10 mouse cellular contexts compared by ENCODE assay signal in the genomic region with DNA sequence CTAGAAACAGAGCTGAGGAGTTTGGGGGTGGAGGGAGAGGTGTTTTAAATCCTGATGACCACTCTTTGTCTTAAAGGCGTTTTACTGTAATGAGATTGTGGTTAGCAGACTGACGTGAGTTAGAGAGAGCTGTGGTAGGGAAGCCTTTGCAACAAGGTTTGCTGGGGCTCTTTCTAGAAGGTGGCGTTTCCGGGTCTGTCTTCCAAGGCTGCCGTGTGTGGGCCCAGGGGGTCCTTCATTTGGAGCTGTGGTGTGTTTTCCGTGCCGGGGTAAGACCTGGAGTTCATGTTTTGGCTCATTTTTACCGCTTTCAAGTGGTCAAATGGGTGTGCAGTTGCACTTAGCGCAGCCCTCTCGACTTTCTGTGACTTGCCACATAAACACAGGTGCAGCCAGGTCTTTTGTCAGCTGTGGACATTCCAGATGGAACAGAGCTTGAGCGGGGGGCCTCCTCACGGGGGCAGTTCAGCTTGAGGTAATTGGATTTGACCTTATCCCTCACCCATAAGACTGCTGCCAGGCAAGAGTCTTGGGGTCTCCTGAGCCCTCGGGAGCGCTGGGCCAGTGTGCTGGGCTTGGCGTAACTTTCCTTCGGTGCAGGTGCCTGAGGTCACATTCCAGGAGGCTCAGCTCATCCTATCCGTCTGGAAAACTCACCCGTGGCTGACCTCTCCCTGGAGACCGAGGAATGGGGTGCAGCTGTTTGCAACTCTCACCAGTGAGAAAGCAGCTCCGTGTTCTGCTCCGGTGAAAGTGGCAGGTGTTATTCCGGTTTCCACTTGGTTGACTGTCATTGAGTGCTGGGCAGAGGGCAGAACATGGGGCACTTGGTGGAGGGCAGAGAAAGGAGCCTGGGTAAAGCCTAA.
DNase-seq lines count a peak whose midpoint lies in the region; ATAC-seq and TF ChIP-seq lines count a peak whose summit lies in the region.
"Had no signal": no experiment of that assay in that cellular context is flagged by ENCODE, and none has a peak within 500 bp of the region (broad histone marks: within the 10 kb centered on the region; RNA-seq: fewer than 3 reads in every experiment).

No protein-coding gene starts in this region.

- no peak overlapping the region for H3K27ac ChIP-seq in heart, embryonic 13.5 days (replicated peaks)
- no peak overlapping the region for H3K27ac ChIP-seq in heart, embryonic 11.5 days (ENCODE audit: low read depth, low read length)
- H3K27ac ChIP-seq in kidney, embryonic 14.5 days (ENCODE audit: low read depth, low read length), result peak overlapping the region; percentile 63; the same call in 1 of the 2 replicates
- H3K27ac ChIP-seq in stomach, embryonic 16.5 days (ENCODE audit: low read length), result no peak overlapping the region
- no peak overlapping the region for H3K27ac ChIP-seq in midbrain, embryonic 14.5 days (replicated peaks; ENCODE audit: low read depth, low read length)

- TF ChIP-seq CTCF in Patski (IDR thresholded peaks at IDR 0.05), result no peak

- 47% methylated on average over 22 of the region's 22 CpGs for WGBS in heart, embryonic 13.5 days
- WGBS in heart, embryonic 11.5 days (ENCODE audit: insufficient replicate concordance), result 52% methylated on average over 22 of the region's 22 CpGs
- WGBS in kidney, embryonic 14.5 days, result 26% methylated on average over 22 of the region's 22 CpGs
- WGBS in stomach, embryonic 16.5 days, result 24% methylated on average over 22 of the region's 22 CpGs
- WGBS in midbrain, embryonic 14.5 days, result 67% methylated on average over 22 of the region's 22 CpGs

- no peaks in the 10 kb centered on the region for H3K36me3 ChIP-seq in heart, embryonic 13.5 days
- no peaks in the 10 kb centered on the region for H3K36me3 ChIP-seq in heart, embryonic 11.5 days (ENCODE audit: control insufficient read depth, insufficient read depth, low read length)
- no peaks in the 10 kb centered on the region for H3K36me3 ChIP-seq in kidney, embryonic 14.5 days (ENCODE audit: control insufficient read depth, insufficient read depth, low read length)
- H3K36me3 ChIP-seq in stomach, embryonic 16.5 days (ENCODE audit: control insufficient read depth, insufficient read depth, low read length), result no peaks in the 10 kb centered on the region
- no peaks in the 10 kb centered on the region for H3K36me3 ChIP-seq in midbrain, embryonic 14.5 days (ENCODE audit: control insufficient read depth, insufficient read depth, low read length)

- peaks cover 16% of the 10 kb centered on the region for H3K4me1 ChIP-seq in heart, embryonic 13.5 days
- H3K4me1 ChIP-seq in heart, embryonic 11.5 days (ENCODE audit: control insufficient read depth, insufficient read depth, low read length), result peaks cover 7% of the 10 kb centered on the region
- peaks cover 14% of the 10 kb centered on the region for H3K4me1 ChIP-seq in kidney, embryonic 14.5 days (ENCODE audit: control insufficient read depth, insufficient read depth, low read length)
- H3K4me1 ChIP-seq in stomach, embryonic 16.5 days (ENCODE audit: control insufficient read depth, insufficient read depth, low read length), result peaks cover 13% of the 10 kb centered on the region
- 0 out of 2 replicates have a peak, but pooled peaks cover 5% of the 10 kb centered on the region for H3K4me1 ChIP-seq in midbrain, embryonic 14.5 days (ENCODE audit: control insufficient read depth, insufficient read depth, low read length)

- in situ Hi-C loops in Patski (cut with MboI; ENCODE audit: low pct_unique_long_range_greater_than_20kb), result no loop called here

- CTCF ChIA-PET in Patski (lab: Charles Lee), result no interaction called here

- H3K4me3 ChIP-seq in heart, embryonic 13.5 days, result no peak overlapping the region
- H3K4me3 ChIP-seq in heart, embryonic 11.5 days (ENCODE audit: low read depth, low read length), result no peak overlapping the region
- H3K4me3 ChIP-seq in kidney, embryonic 14.5 days (ENCODE audit: low read length), result no peak overlapping the region
- H3K4me3 ChIP-seq in stomach, embryonic 16.5 days (replicated peaks; ENCODE audit: low read length), result no peak overlapping the region
- H3K4me3 ChIP-seq in midbrain, embryonic 14.5 days (replicated peaks; ENCODE audit: low read depth, low read length), result no peak overlapping the region

- no peak for DNase-seq in Patski (ENCODE audit: low read depth, low spot score)
- no peak for DNase-seq in MN1 (ENCODE audit: low spot score)
- DNase-seq in midbrain, embryonic 14.5 days, result no peak
- no peak for DNase-seq in gastrocnemius, adult 8-10 months (ENCODE audit: low spot score in 2 of 2)
- DNase-seq: layer of hippocampus, postnatal 36 days; right cerebral cortex, adult 18-20 months had no signal

- no peak overlapping the region for H3K9ac ChIP-seq in heart, embryonic 13.5 days
- H3K9ac ChIP-seq in heart, embryonic 11.5 days (ENCODE audit: low read depth, low read length), result no peak overlapping the region
- no peak overlapping the region for H3K9ac ChIP-seq in kidney, embryonic 14.5 days (ENCODE audit: low read depth, low read length)
- no peak overlapping the region for H3K9ac ChIP-seq in stomach, embryonic 16.5 days (ENCODE audit: low read length)
- H3K9ac ChIP-seq in midbrain, embryonic 14.5 days (replicated peaks; ENCODE audit: low read length), result no peak overlapping the region

- no peaks in the 10 kb centered on the region for H3K9me3 ChIP-seq in heart, embryonic 13.5 days
- no peaks in the 10 kb centered on the region for H3K9me3 ChIP-seq in heart, embryonic 11.5 days (replicated peaks; ENCODE audit: control insufficient read depth, low read length)
- no peaks in the 10 kb centered on the region for H3K9me3 ChIP-seq in kidney, embryonic 14.5 days (ENCODE audit: control insufficient read depth, low read length)
- no peaks in the 10 kb centered on the region for H3K9me3 ChIP-seq in stomach, embryonic 16.5 days (replicated peaks; ENCODE audit: control insufficient read depth, low read length)
- no peaks in the 10 kb centered on the region for H3K9me3 ChIP-seq in midbrain, embryonic 14.5 days (ENCODE audit: control insufficient read depth, low read length)

- peak overlapping the region; percentile 43 for H3K4me2 ChIP-seq in heart, embryonic 13.5 days
- no peak overlapping the region for H3K4me2 ChIP-seq in heart, embryonic 11.5 days
- peak overlapping the region; percentile 22; the same call in 1 of the 2 replicates for H3K4me2 ChIP-seq in kidney, embryonic 14.5 days (replicated peaks; ENCODE audit: low read depth, low read length)
- no peak overlapping the region for H3K4me2 ChIP-seq in stomach, embryonic 16.5 days (ENCODE audit: low read depth, low read length)
- no peak overlapping the region for H3K4me2 ChIP-seq in midbrain, embryonic 14.5 days (ENCODE audit: low read length)

- ATAC-seq in heart, embryonic 13.5 days (ENCODE audit: extremely low read depth, insufficient number of reproducible peaks, low FRiP score, low TSS enrichment), result no peak
- ATAC-seq in heart, embryonic 11.5 days (replicated peaks; ENCODE audit: insufficient number of reproducible peaks, low FRiP score, low TSS enrichment), result no peak
- ATAC-seq in Patski, result peak; percentile 31
- ATAC-seq in kidney, embryonic 14.5 days (ENCODE audit: low FRiP score, low TSS enrichment), result peak; percentile 92
- 0 out of 2 replicates have a peak, but pooled peaks have one; percentile 17 for ATAC-seq in stomach, embryonic 16.5 days (ENCODE audit: insufficient read depth, low FRiP score)
- no peak for ATAC-seq in midbrain, embryonic 14.5 days (ENCODE audit: low FRiP score, low TSS enrichment)

- POLR2A ChIA-PET in Patski (lab: Charles Lee), result no interaction called here

- peaks cover 11% of the 10 kb centered on the region; the same call in 1 of the 2 replicates for H3K27me3 ChIP-seq in heart, embryonic 13.5 days (replicated peaks)
- peaks cover 3% of the 10 kb centered on the region; the same call in 1 of the 2 replicates for H3K27me3 ChIP-seq in heart, embryonic 11.5 days (ENCODE audit: control insufficient read depth, insufficient read depth, low read length)
- no peaks in the 10 kb centered on the region for H3K27me3 ChIP-seq in Patski
- no peaks in the 10 kb centered on the region for H3K27me3 ChIP-seq in kidney, embryonic 14.5 days (ENCODE audit: control insufficient read depth, insufficient read depth, low read length)
- no peaks in the 10 kb centered on the region for H3K27me3 ChIP-seq in stomach, embryonic 16.5 days (ENCODE audit: control insufficient read depth, insufficient read depth, low read length)
- no peaks in the 10 kb centered on the region for H3K27me3 ChIP-seq in midbrain, embryonic 14.5 days (ENCODE audit: control insufficient read depth, insufficient read depth, low read length)

Comparison
In these comparisons a context has a peak if more than half of its experiments do, and no peak if none do; other contexts are left out.
1. H3K4me2 ChIP-seq: peak in heart, embryonic 13.5 days (single experiment) and kidney, embryonic 14.5 days (single experiment); none in heart, embryonic 11.5 days (single experiment), stomach, embryonic 16.5 days (single experiment) and midbrain, embryonic 14.5 days (single experiment).
2. ATAC-seq: peak in Patski (single experiment), kidney, embryonic 14.5 days (single experiment) and stomach, embryonic 16.5 days (single experiment); none in heart, embryonic 13.5 days (single experiment), heart, embryonic 11.5 days (single experiment) and midbrain, embryonic 14.5 days (single experiment).